Mouse (Mus musculus) lung, postnatal 0 days (tissue): ENCODE measurements around the gene Mlycd. TPM values are rescaled to one million over a fixed set of nuclear protein-coding genes. Genes with fewer than 3 reads are reported as not detected.

Experiments
- ATAC-seq: fragments of 200-750 bp; cut with Nextera tagmentation; 2 replicates; pipeline ENCODE4 v1.8.0; 2017; ENCODE audit warnings: moderate library complexity
- DNase-seq: peaks from one replicate; pipeline ENCODE4 v3.0.0-alpha.2; 2016; ENCODE audit warnings: low spot score
- H3K27ac ChIP-seq: fragments of 300-500 bp; sonication (generic); 2 replicates; pipeline ENCODE4 v1.5.1; 2014; ENCODE audit warnings: antibody characterized with exemption, mild to moderate bottlenecking, low read length, mixed read lengths
- H3K27me3 ChIP-seq: fragments of 300-500 bp; sonication (generic); replicated peaks from 2 replicates; pipeline ENCODE4 v1.6.1; 2014; ENCODE audit warnings: low read length, mixed read lengths; ENCODE audit not compliant: insufficient read depth
- H3K36me3 ChIP-seq: fragments of 300-500 bp; sonication (generic); 2 replicates; pipeline ENCODE4 v1.6.1; 2014; ENCODE audit warnings: low read length, mixed read lengths; ENCODE audit not compliant: insufficient read depth
- H3K4me1 ChIP-seq: fragments of 300-500 bp; sonication (generic); 2 replicates; pipeline ENCODE4 v1.6.1; 2014; ENCODE audit warnings: antibody characterized with exemption, low read depth, low read length, mixed read lengths; ENCODE audit not compliant: insufficient read depth
- H3K4me2 ChIP-seq: fragments of 300-500 bp; sonication (generic); replicated peaks from 2 replicates; pipeline ENCODE4 v1.6.1; 2014; ENCODE audit warnings: low read depth, mild to moderate bottlenecking, low read length, moderate library complexity, mixed read lengths
- H3K4me3 ChIP-seq: fragments of 300-500 bp; sonication (generic); 2 replicates; pipeline ENCODE4 v1.5.1; 2014; ENCODE audit warnings: low read depth, low read length
- H3K9ac ChIP-seq: fragments of 300-500 bp; sonication (generic); replicated peaks from 2 replicates; pipeline ENCODE4 v1.6.1; 2014; ENCODE audit warnings: low read depth, mild to moderate bottlenecking
- H3K9me3 ChIP-seq: fragments of 300-500 bp; sonication (generic); 2 replicates; pipeline ENCODE4 v1.6.1; 2016; ENCODE audit warnings: low read length, mixed read lengths
- CTCF ChIP-seq: IDR thresholded peaks from 2 replicates; pipeline ENCODE4 v1.5.1; 2016; ENCODE audit warnings: antibody characterized with exemption, mild to moderate bottlenecking
- EP300 ChIP-seq: IDR thresholded peaks from 2 replicates; pipeline ENCODE4 v1.6.1; 2016; ENCODE audit warnings: antibody characterized with exemption, mild to moderate bottlenecking, control low read depth
- WGBS: fragments of 180-500 bp; shearing (Covaris S2); extraction: QIAGEN DNeasy Blood & Tissue Kit; methylation state at CpG from one replicate; pipeline ENCODE4 v1.1.7; 2014; 5-methylcytosine and 5-hydroxymethylcytosine counted together
- polyA plus RNA-seq: library from polyadenylated mRNA; unstranded; fragments of >200 nt; fragmentation: Nextera tagmentation; extraction: Ambion mirVana; gene quantifications from 2 replicates; pipeline ENCODE4 v1.2.1, GENCODE M21; 2015

Mlycd gene
- polyA plus RNA-seq, 1 experiment from 2014 or later, result 19.1 TPM

- H3K4me2 ChIP-seq, result no peak overlapping the region
- ATAC-seq, result peak; percentile 50
Measured at GRCm38 (mm10) chr8:119423631-119424141, 29.0 kb downstream of the Mlycd start.

GRCm38 (mm10) chr8:119424199-119424733 lies 29.6 kb downstream of the Mlycd start:
- no peak overlapping the region; the same call in 1 of the 2 replicates for H3K9ac ChIP-seq
- H3K9me3 ChIP-seq, result no peaks in the 10 kb centered on the region
- H3K27me3 ChIP-seq, result no peaks in the 10 kb centered on the region
- no peak overlapping the region for H3K4me3 ChIP-seq
- peaks cover 27% of the 10 kb centered on the region; the same call in 1 of the 2 replicates for H3K4me1 ChIP-seq
- H3K4me2 ChIP-seq, result no peak overlapping the region
- WGBS, result 64% methylated on average over 10 of the region's 10 CpGs
- no peaks in the 10 kb centered on the region for H3K36me3 ChIP-seq
- peak overlapping the region; percentile 72 for H3K27ac ChIP-seq
- DNase-seq (no peak), ATAC-seq (no peak)
- TF ChIP-seq EP300 (no peak), CTCF (no peak)

More at GRCm38 (mm10) chr8:119423631-119424141, 29.0 kb downstream of the Mlycd start:
- H3K4me3 ChIP-seq, result no peak overlapping the region
- DNase-seq, result peak; percentile 63
- H3K9me3 ChIP-seq, result no peaks in the 10 kb centered on the region
- H3K27ac ChIP-seq, result peak overlapping the region; percentile 72
- TF ChIP-seq CTCF (no peak), EP300 (peak; percentile 55)
- H3K36me3 ChIP-seq, result no peaks in the 10 kb centered on the region
- 30% methylated on average over 9 of the region's 9 CpGs for WGBS
- peaks cover 23% of the 10 kb centered on the region; the same call in 1 of the 2 replicates for H3K4me1 ChIP-seq
- no peak overlapping the region; the same call in 1 of the 2 replicates for H3K9ac ChIP-seq
- no peaks in the 10 kb centered on the region for H3K27me3 ChIP-seq

DNA sequence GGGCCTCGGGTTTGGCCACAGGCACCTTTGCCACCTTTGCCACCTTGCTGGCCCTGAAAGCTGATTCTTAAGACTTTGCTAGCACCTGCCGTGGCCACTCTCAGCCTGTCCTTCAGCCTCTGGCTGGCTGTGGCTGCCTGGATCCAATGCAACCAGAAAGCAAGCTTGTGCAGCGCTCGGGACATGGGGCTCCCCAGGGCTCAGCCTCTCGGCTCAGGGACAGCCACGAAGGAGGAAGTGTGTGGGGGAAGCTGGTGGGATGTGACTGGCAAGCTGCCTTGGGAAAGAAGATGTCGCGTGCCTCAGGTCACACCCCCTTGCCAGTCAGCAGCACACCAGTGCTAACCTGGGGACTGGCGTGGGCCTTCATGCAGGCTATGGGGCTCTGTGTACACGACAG lies 30.1 kb downstream of the Mlycd start:
- H3K9me3 ChIP-seq, result no peaks in the 10 kb centered on the region
- no peak overlapping the region for H3K4me3 ChIP-seq
- ATAC-seq, result no peak
- H3K9ac ChIP-seq, result no peak overlapping the region
- WGBS, result 59% methylated on average over 10 of the region's 10 CpGs
- no peaks in the 10 kb centered on the region for H3K27me3 ChIP-seq
- no peak overlapping the region for H3K4me2 ChIP-seq
- H3K36me3 ChIP-seq, result no peaks in the 10 kb centered on the region
- H3K4me1 ChIP-seq, result peaks cover 27% of the 10 kb centered on the region; the same call in 1 of the 2 replicates
- TF ChIP-seq EP300 (no peak), CTCF (no peak)
- peak; percentile 47 for DNase-seq
- peak overlapping the region; percentile 72 for H3K27ac ChIP-seq

DNA sequence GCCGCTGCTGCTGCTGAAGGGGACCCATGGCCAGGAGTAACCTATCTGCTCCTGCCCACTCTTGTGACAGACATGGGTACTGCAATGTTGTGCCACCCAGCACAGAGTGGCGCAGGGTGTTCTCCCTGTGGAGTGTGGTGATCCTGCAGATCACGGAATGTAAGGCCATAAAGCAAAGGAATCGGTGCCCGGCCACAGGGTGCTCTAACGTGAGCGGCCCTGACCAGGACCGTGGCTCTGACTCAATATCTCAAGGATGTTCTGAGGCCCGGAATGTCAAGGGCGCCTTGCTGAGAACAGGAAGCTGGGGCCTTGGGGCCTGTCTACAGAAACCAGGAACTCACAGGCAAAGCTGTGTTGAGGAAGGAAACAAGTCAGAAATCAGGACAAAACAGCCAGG lies 30.9 kb downstream of the Mlycd start:
- Histone ChIP-seq H3K36me3 (no peaks in the 10 kb centered on the region), H3K9ac (no peak overlapping the region), H3K4me1 (peaks cover 27% of the 10 kb centered on the region; the same call in 1 of the 2 replicates), H3K4me3 (no peak overlapping the region), H3K27me3 (no peaks in the 10 kb centered on the region), H3K9me3 (no peaks in the 10 kb centered on the region), H3K4me2 (no peak overlapping the region), H3K27ac (peak overlapping the region; percentile 85)
- DNase-seq (peak; percentile 84), ATAC-seq (peak; percentile 76)
- TF ChIP-seq CTCF (peak; percentile 59), EP300 (no peak; the same call in 1 of the 2 replicates)
- WGBS, result 40% methylated on average over 10 of the region's 10 CpGs

GRCm38 (mm10) chr8:119426069-119426735 lies 31.5 kb downstream of the Mlycd start:
- DNase-seq (peak; percentile 62), ATAC-seq (peak; percentile 2; the same call in 1 of the 2 replicates)
- Histone ChIP-seq H3K36me3 (no peaks in the 10 kb centered on the region), H3K9ac (no peak overlapping the region), H3K4me2 (no peak overlapping the region), H3K4me1 (peaks cover 27% of the 10 kb centered on the region; the same call in 1 of the 2 replicates), H3K4me3 (no peak overlapping the region), H3K27ac (peak overlapping the region; percentile 85), H3K9me3 (no peaks in the 10 kb centered on the region), H3K27me3 (no peaks in the 10 kb centered on the region)
- no peak for TF ChIP-seq CTCF
- TF ChIP-seq EP300, result no peak
- WGBS, result 54% methylated on average over 6 of the region's 6 CpGs

DNA sequence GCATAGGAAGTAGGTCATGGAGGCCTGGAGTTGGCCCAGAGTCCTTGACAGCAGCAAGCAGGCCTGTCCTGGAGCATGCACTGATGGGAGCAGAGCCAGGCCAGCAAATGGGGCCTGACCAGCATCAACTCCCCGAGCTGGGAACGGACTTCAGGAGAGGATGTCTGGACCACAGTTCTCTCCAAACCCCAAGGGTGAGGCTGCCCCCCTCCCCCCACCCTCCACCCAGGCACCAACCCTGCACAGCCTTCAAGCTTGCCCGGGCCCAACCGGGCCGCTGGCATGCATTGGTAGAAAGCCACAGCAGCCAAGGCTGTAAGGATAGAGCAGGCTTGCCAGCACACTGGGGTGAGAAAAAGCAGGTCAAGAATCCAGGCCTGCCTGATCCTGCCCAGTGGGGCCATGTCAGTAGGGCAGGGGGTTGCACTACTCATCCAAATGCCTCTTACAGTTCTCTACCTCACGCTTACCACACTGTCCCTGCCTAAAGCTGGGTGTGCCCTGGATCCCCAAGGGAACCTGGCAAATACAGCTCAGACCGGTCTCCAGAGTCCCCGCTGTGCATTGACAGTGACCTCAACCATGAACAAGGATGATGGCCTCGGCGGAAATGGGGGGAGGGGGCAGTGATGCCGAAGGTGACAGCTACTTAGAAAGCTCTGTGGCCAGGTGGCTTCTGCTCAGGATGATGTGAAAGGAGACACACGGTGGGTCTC lies 33.1 kb downstream of the Mlycd start:
- WGBS, result 74% methylated on average over 10 of the region's 12 CpGs

More for the DNA sequence above, 33.1 kb downstream of the Mlycd start:
- Histone ChIP-seq H3K27ac (no peak overlapping the region), H3K4me3 (no peak overlapping the region), H3K9ac (no peak overlapping the region), H3K4me1 (peaks cover 21% of the 10 kb centered on the region; the same call in 1 of the 2 replicates), H3K36me3 (no peaks in the 10 kb centered on the region), H3K27me3 (no peaks in the 10 kb centered on the region), H3K4me2 (no peak overlapping the region), H3K9me3 (no peaks in the 10 kb centered on the region)
- ATAC-seq (no peak), DNase-seq (no peak)
- TF ChIP-seq CTCF (no peak), EP300 (no peak)
